Comparison of ENCODE assay signal across 17 mouse cellular contexts in genomic region chr1:131938811-131939210, GRCm38 (mm10). TPM values are rescaled to one million over a fixed set of nuclear protein-coding genes. Genes with fewer than 3 reads are reported as not detected.
A peak's percentile ranks its signal among the peaks of the same experiment; 100 is the strongest.
DNase-seq lines count a peak whose midpoint lies in the region; ATAC-seq and TF ChIP-seq lines count a peak whose summit lies in the region.
"Had no signal": no experiment of that assay in that cellular context is flagged by ENCODE, and none has a peak within 500 bp of the region (broad histone marks: within the 10 kb centered on the region; RNA-seq: fewer than 3 reads in every experiment).

No protein-coding gene starts in this region.

- TF ChIP-seq POLR2A in lung, adult 2 months (IDR thresholded peaks at IDR 0.05; ENCODE audit: borderline replicate concordance, extremely low read depth, low read depth, low read length), result no peak

- H3K9ac ChIP-seq in forebrain, embryonic 14.5 days (ENCODE audit: low read length), result no peak overlapping the region
- H3K9ac ChIP-seq in forebrain, embryonic 15.5 days (replicated peaks), result no peak overlapping the region
- H3K9ac ChIP-seq in stomach, postnatal 0 days (ENCODE audit: low read length), result no peak overlapping the region
- H3K9ac ChIP-seq: embryonic facial prominence, embryonic 13.5 days; hindbrain, embryonic 12.5 days; neural tube, embryonic 12.5 days had no signal

- DNase-seq in forebrain, embryonic 14.5 days (ENCODE audit: low spot score), result peak; percentile 7
- DNase-seq in urinary bladder, postnatal 14 days (ENCODE audit: low spot score), result peak; percentile 47
- DNase-seq in urinary bladder, postnatal 10 days (ENCODE audit: low spot score), result no peak
- DNase-seq in lung, adult 2 months, result peak; percentile 60
- DNase-seq in stomach, postnatal 0 days (ENCODE audit: low spot score), result peak; percentile 92
- DNase-seq in ovary, adult 18-20 months (ENCODE audit: low spot score), result no peak
- no peak for DNase-seq in left cerebral cortex, adult 8-10 months (ENCODE audit: low spot score in 2 of 2)
- DNase-seq: adrenal gland, adult 2 months; cerebellum, adult 2 months; left cerebral cortex, postnatal 4 days; right cerebral cortex, postnatal 25 days; thymus, postnatal 36 days had no signal

- no peaks in the 10 kb centered on the region for H3K4me1 ChIP-seq in forebrain, embryonic 14.5 days (ENCODE audit: control insufficient read depth, insufficient read depth, low read length)
- no peaks in the 10 kb centered on the region for H3K4me1 ChIP-seq in forebrain, embryonic 15.5 days
- peaks cover 2% of the 10 kb centered on the region for H3K4me1 ChIP-seq in lung, adult 2 months (ENCODE audit: control insufficient read depth, insufficient read depth, low read length)
- H3K4me1 ChIP-seq in stomach, postnatal 0 days (replicated peaks; ENCODE audit: control insufficient read depth, insufficient read depth), result 0 out of 2 replicates have a peak, but pooled peaks cover 2% of the 10 kb centered on the region
- H3K4me1 ChIP-seq: hindbrain, embryonic 12.5 days had no signal

- no peak for TF ChIP-seq CTCF in lung, adult 2 months (IDR thresholded peaks at IDR 0.05; ENCODE audit: insufficient read depth, low read length)
- no peak for TF ChIP-seq CTCF in stomach, postnatal 0 days (IDR thresholded peaks at IDR 0.05; ENCODE audit: low read depth)

- no peak overlapping the region for H3K27ac ChIP-seq in forebrain, embryonic 14.5 days (ENCODE audit: low read depth, low read length)
- H3K27ac ChIP-seq in forebrain, embryonic 15.5 days (replicated peaks), result no peak overlapping the region
- H3K27ac ChIP-seq in stomach, postnatal 0 days (replicated peaks), result 0 out of 2 replicates have a peak overlapping the region, but pooled peaks have one; percentile 20
- H3K27ac ChIP-seq: embryonic facial prominence, embryonic 13.5 days; hindbrain, embryonic 12.5 days; midbrain, embryonic 10.5 days; neural tube, embryonic 12.5 days had no signal

- WGBS in forebrain, embryonic 14.5 days, result 84% methylated on average over 1 of the region's 1 CpGs
- WGBS in forebrain, embryonic 15.5 days, result 70% methylated on average over 1 of the region's 1 CpGs
- 35% methylated on average over 1 of the region's 1 CpGs for WGBS in lung, adult 2 months
- 23% methylated on average over 1 of the region's 1 CpGs for WGBS in stomach, postnatal 0 days

- no peaks in the 10 kb centered on the region for H3K9me3 ChIP-seq in forebrain, embryonic 14.5 days (replicated peaks; ENCODE audit: control insufficient read depth, low read length)
- no peaks in the 10 kb centered on the region for H3K9me3 ChIP-seq in forebrain, embryonic 15.5 days
- H3K9me3 ChIP-seq in stomach, postnatal 0 days (ENCODE audit: control insufficient read depth, low read length), result no peaks in the 10 kb centered on the region
- H3K9me3 ChIP-seq: embryonic facial prominence, embryonic 13.5 days; hindbrain, embryonic 12.5 days; midbrain, embryonic 10.5 days; neural tube, embryonic 12.5 days had no signal

- no peaks in the 10 kb centered on the region for H3K27me3 ChIP-seq in forebrain, embryonic 14.5 days (replicated peaks; ENCODE audit: control insufficient read depth, insufficient read depth, low read length)
- H3K27me3 ChIP-seq in forebrain, embryonic 15.5 days, result no peaks in the 10 kb centered on the region
- H3K27me3 ChIP-seq in stomach, postnatal 0 days (ENCODE audit: control insufficient read depth, insufficient read depth, low read length), result no peaks in the 10 kb centered on the region
- H3K27me3 ChIP-seq: embryonic facial prominence, embryonic 13.5 days; hindbrain, embryonic 12.5 days; neural tube, embryonic 12.5 days had no signal

- no peak for TF ChIP-seq EP300 in stomach, postnatal 0 days (optimal IDR thresholded peaks at IDR 0.05)

- peaks cover 12% of the 10 kb centered on the region for H3K36me3 ChIP-seq in forebrain, embryonic 14.5 days (ENCODE audit: control insufficient read depth, insufficient read depth, low read length)
- H3K36me3 ChIP-seq in forebrain, embryonic 15.5 days, result peaks cover 6% of the 10 kb centered on the region
- H3K36me3 ChIP-seq in stomach, postnatal 0 days (ENCODE audit: control insufficient read depth, insufficient read depth, low read length), result 0 out of 2 replicates have a peak, but pooled peaks cover under 1% of the 10 kb centered on the region

- no peak overlapping the region for H3K4me3 ChIP-seq in forebrain, embryonic 14.5 days (ENCODE audit: low read depth, low read length)
- no peak overlapping the region for H3K4me3 ChIP-seq in forebrain, embryonic 15.5 days
- H3K4me3 ChIP-seq in lung, adult 2 months (replicated peaks; ENCODE audit: extremely low read depth, low read depth, low read length), result no peak overlapping the region
- H3K4me3 ChIP-seq in stomach, postnatal 0 days (ENCODE audit: low read depth, low read length), result no peak overlapping the region
- H3K4me3 ChIP-seq: embryonic facial prominence, embryonic 13.5 days; hindbrain, embryonic 12.5 days; midbrain, embryonic 10.5 days; neural tube, embryonic 12.5 days had no signal

- no peak for ATAC-seq in forebrain, embryonic 14.5 days
- ATAC-seq in forebrain, embryonic 15.5 days (replicated peaks), result no peak
- ATAC-seq in stomach, postnatal 0 days (ENCODE audit: low FRiP score, low TSS enrichment), result peak; percentile 94

- H3K4me2 ChIP-seq in forebrain, embryonic 14.5 days (ENCODE audit: low read length), result no peak overlapping the region
- no peak overlapping the region for H3K4me2 ChIP-seq in forebrain, embryonic 15.5 days (replicated peaks)
- H3K4me2 ChIP-seq in stomach, postnatal 0 days (replicated peaks; ENCODE audit: low read depth), result no peak overlapping the region
- H3K4me2 ChIP-seq: embryonic facial prominence, embryonic 13.5 days; hindbrain, embryonic 12.5 days; neural tube, embryonic 12.5 days had no signal

RNA-seq across cellular contexts. Expression of gene Slc45a3, which starts 24.0 kb away (rescaled TPM):
- 1.5 and 1.8 TPM in 2 replicates for polyA plus RNA-seq in forebrain, embryonic 14.5 days (2014; fragmentation: Nextera tagmentation; extraction: Ambion mirVana)
- 1.8 and 2.4 TPM in 2 replicates for polyA plus RNA-seq in forebrain, embryonic 15.5 days (2015; fragmentation: Nextera tagmentation; extraction: Ambion mirVana)
- polyA plus RNA-seq in lung, adult 2 months (2012; rRNA removed), result 14.0 and 14.2 TPM in 2 replicates
- 18.4 and 23.3 TPM in 2 replicates for polyA plus RNA-seq in stomach, postnatal 0 days (2015; fragmentation: Nextera tagmentation; extraction: Ambion mirVana)
- total RNA-seq in left cerebral cortex, adult 8-10 months (2022), result 1 to 10 TPM in 1 of 4 experiments, under 1 TPM in 3; 0.65 to 1.9 (median 0.79) TPM

RNA-seq across cellular contexts. Expression of gene Nucks1, which starts 28.5 kb away (rescaled TPM):
- polyA plus RNA-seq in forebrain, embryonic 14.5 days (2014; fragmentation: Nextera tagmentation; extraction: Ambion mirVana), result 33.0 and 37.4 TPM in 2 replicates
- polyA plus RNA-seq in forebrain, embryonic 15.5 days (2015; fragmentation: Nextera tagmentation; extraction: Ambion mirVana), result 62.9 and 63.2 TPM in 2 replicates
- 5.6 and 11.3 TPM in 2 replicates for polyA plus RNA-seq in lung, adult 2 months (2012; rRNA removed)
- 24.2 and 30.4 TPM in 2 replicates for polyA plus RNA-seq in stomach, postnatal 0 days (2015; fragmentation: Nextera tagmentation; extraction: Ambion mirVana)
- total RNA-seq in left cerebral cortex, adult 8-10 months (2022), result 100 to 1,000 TPM; 142 to 178 (median 163) TPM

Comparison
In these comparisons a context has a peak if more than half of its experiments do, and no peak if none do; other contexts are left out.
1. DNase-seq: peak in forebrain, embryonic 14.5 days (single experiment), urinary bladder, postnatal 14 days (single experiment), lung, adult 2 months (single experiment) and stomach, postnatal 0 days (single experiment); none in urinary bladder, postnatal 10 days (single experiment), ovary, adult 18-20 months (single experiment) and left cerebral cortex, adult 8-10 months (0 of 2).